ENCODE assay signal across 15 mouse cellular contexts in genomic region chr4:101350656-101351055, GRCm38 (mm10).
DNase-seq lines count a peak whose midpoint lies in the region; TF ChIP-seq lines count a peak whose summit lies in the region.
"Had no signal": no experiment of that assay in that cellular context is flagged by ENCODE, and none has a peak within 500 bp of the region (broad histone marks: within the 10 kb centered on the region; RNA-seq: fewer than 3 reads in every experiment).

No protein-coding gene starts in this region.

- H3K4me3 ChIP-seq in ES-Bruce4 (ENCODE audit: low read depth, low read length) = no peak overlapping the region
- H3K4me3 ChIP-seq: heart, embryonic 12.5 days; hindbrain, embryonic 13.5 days; liver, embryonic 13.5 days had no signal

- no peak for TF ChIP-seq CTCF in ES-Bruce4 (IDR thresholded peaks at IDR 0.05; ENCODE audit: low read depth, low read length)

- peak overlapping the region; percentile 4; the same call in 1 of the 2 replicates for H3K27ac ChIP-seq in ES-Bruce4 (ENCODE audit: insufficient read depth, low read length)
- H3K27ac ChIP-seq: hindbrain, embryonic 13.5 days; liver, embryonic 13.5 days had no signal

- H3K9ac ChIP-seq in ES-Bruce4 (ENCODE audit: low read depth, poor library complexity, severe bottlenecking) = no peak overlapping the region
- H3K9ac ChIP-seq: forebrain, postnatal 0 days; heart, embryonic 12.5 days; hindbrain, embryonic 13.5 days; liver, embryonic 13.5 days; lung, embryonic 14.5 days had no signal

- peak; percentile 19 for DNase-seq in gastrocnemius, postnatal 25 days
- no peak for DNase-seq in gastrocnemius, postnatal 36 days
- peak; percentile 17 for DNase-seq in MN1 (ENCODE audit: low spot score)
- DNase-seq in adrenal gland, postnatal 14 days = peak; percentile 77
- no peak for DNase-seq in right cerebral cortex, postnatal 10 days (ENCODE audit: low spot score in 2 of 2)
- no peak for DNase-seq in testis, postnatal 10 days (ENCODE audit: low spot score)
- DNase-seq: forebrain, postnatal 0 days; layer of hippocampus, adult 9-11 months; liver, embryonic 13.5 days; lung, embryonic 14.5 days; lung, postnatal 4 days; thymus, postnatal 36 days had no signal

- peaks cover 3% of the 10 kb centered on the region for H3K4me1 ChIP-seq in ES-Bruce4 (ENCODE audit: control insufficient read depth, insufficient read depth, low read length)

- intact Hi-C loops in gastrocnemius, postnatal 36 days (cut with DNase I) = loop anchor here (5.0 kb wide), 1 partner anchor 183 kb away; no protein-coding TSS in a partner anchor

- H3K36me3 ChIP-seq in ES-Bruce4 (ENCODE audit: control insufficient read depth, insufficient read depth, low read length, poor library complexity, severe bottlenecking) = peaks cover 8% of the 10 kb centered on the region
- H3K36me3 ChIP-seq: liver, embryonic 13.5 days had no signal

- no peak for TF ChIP-seq EP300 in ES-Bruce4 (IDR thresholded peaks at IDR 0.05; ENCODE audit: insufficient read depth, low read depth, low read length)

- no peaks in the 10 kb centered on the region for H3K27me3 ChIP-seq in ES-Bruce4 (ENCODE audit: control insufficient read depth, insufficient read depth, low read length, poor library complexity, severe bottlenecking)
- H3K27me3 ChIP-seq: heart, embryonic 12.5 days; hindbrain, embryonic 13.5 days had no signal

- TF ChIP-seq POLR2A in ES-Bruce4 (IDR thresholded peaks at IDR 0.05; ENCODE audit: insufficient read depth, low read length) = no peak

- H3K9me3 ChIP-seq in ES-Bruce4 (replicated peaks; ENCODE audit: control insufficient read depth, insufficient read depth, low read length, poor library complexity, severe bottlenecking) = no peaks in the 10 kb centered on the region
- H3K9me3 ChIP-seq: heart, embryonic 12.5 days; hindbrain, embryonic 13.5 days; liver, embryonic 13.5 days had no signal

Comparison
In these comparisons a context has a peak if more than half of its experiments do, and no peak if none do; other contexts are left out.
1. DNase-seq: peak in gastrocnemius, postnatal 25 days (single experiment), MN1 (single experiment) and adrenal gland, postnatal 14 days (single experiment); none in gastrocnemius, postnatal 36 days (0 of 2), right cerebral cortex, postnatal 10 days (0 of 2) and testis, postnatal 10 days (single experiment).